Mouse (Mus musculus) C2C12 (cell line): Measurements from ENCODE around the gene Samd4. TPM values are rescaled to one million over a fixed set of nuclear protein-coding genes. Genes with fewer than 3 reads are reported as not detected.

ENCODE experiments used
- H3K27me3 ChIP-seq: one replicate; pipeline ENCODE4 v1.6.1; 2011; ENCODE audit not compliant: control insufficient read depth, insufficient read depth, insufficient read length
- H3K36me3 ChIP-seq: one replicate; pipeline ENCODE4 v1.6.1; 2011; ENCODE audit not compliant: control insufficient read depth, insufficient read depth
- H3K4me3 ChIP-seq: one replicate; pipeline ENCODE4 v1.5.1; 2011; ENCODE audit warnings: mild to moderate bottlenecking, control low read depth; ENCODE audit not compliant: poor library complexity, insufficient read depth, severe bottlenecking
- H3K79me2 ChIP-seq: one replicate; pipeline ENCODE4 v1.6.1; 2011; ENCODE audit not compliant: control insufficient read depth, insufficient read depth
- H3K79me3 ChIP-seq: one replicate; pipeline ENCODE4 v1.6.1; 2011; ENCODE audit warnings: low read depth, control low read depth
- H3ac ChIP-seq: one replicate; pipeline ENCODE3; 2011; ENCODE audit warnings: low read depth; ENCODE audit not compliant: control insufficient read depth, insufficient read length
- CEBPB ChIP-seq: IDR thresholded peaks from one replicate; pipeline ENCODE4 v1.6.1; 2011; ENCODE audit warnings: low read depth, mild to moderate bottlenecking, control low read depth, moderate library complexity
- CTCF ChIP-seq: IDR thresholded peaks from one replicate; pipeline ENCODE4 v1.5.1; 2011; ENCODE audit not compliant: control insufficient read depth, insufficient read depth, insufficient read length
- FOSL1 ChIP-seq: IDR thresholded peaks from one replicate; pipeline ENCODE4 v1.8.0; 2011; ENCODE audit warnings: mild to moderate bottlenecking, low read length; ENCODE audit not compliant: poor library complexity, insufficient read depth, severe bottlenecking
- MAX ChIP-seq: IDR thresholded peaks from one replicate; pipeline ENCODE4 v1.6.1; 2011; ENCODE audit warnings: mild to moderate bottlenecking, control low read depth
- MYOD1 ChIP-seq: IDR thresholded peaks from one replicate; pipeline ENCODE4 v1.6.1; 2011; ENCODE audit warnings: low read depth; ENCODE audit not compliant: control insufficient read depth, insufficient read length
- MYOG ChIP-seq: IDR thresholded peaks from one replicate; pipeline ENCODE4 v1.6.1; 2011; ENCODE audit not compliant: control insufficient read depth, insufficient read length; ENCODE audit errors: extremely low read depth
- USF1 ChIP-seq: IDR thresholded peaks from one replicate; pipeline ENCODE4 v1.6.1; 2011; ENCODE audit warnings: low read depth, mild to moderate bottlenecking, control low read depth, moderate library complexity
- polyA plus RNA-seq: library from polyadenylated mRNA; unstranded; fragments of >200 nt; fragmentation: generic; extraction: Trizol; gene quantifications from one replicate; pipeline ENCODE4 v1.2.1, GENCODE M21; 2012; ENCODE audit warnings: missing spikeins

Gene Samd4
- polyA plus RNA-seq, 1 experiment: 9.9 TPM

DNA sequence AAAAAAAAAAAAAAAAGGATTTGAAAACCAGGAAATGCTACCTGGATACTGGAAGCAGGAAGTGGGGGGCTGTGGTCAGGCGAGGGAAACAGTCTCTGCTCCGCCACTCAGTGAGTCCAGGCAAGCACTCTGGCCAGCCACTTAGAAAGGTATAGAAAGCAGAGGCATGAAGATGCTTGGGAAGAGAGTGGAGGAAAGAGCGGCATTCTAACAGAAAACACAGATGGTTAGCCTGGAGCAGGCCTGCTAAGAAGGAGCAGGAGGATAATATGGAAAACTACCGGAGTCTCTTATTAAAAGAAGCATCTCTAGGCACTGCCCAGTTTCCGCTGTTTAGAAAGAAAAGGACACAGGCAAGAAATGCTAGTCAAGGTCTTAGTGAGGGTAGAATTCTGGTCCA is 150.8 kb downstream of the Samd4 start:
- no peak overlapping the region for H3K4me3 ChIP-seq
- no peak overlapping the region for H3ac ChIP-seq
- peaks cover 54% of the 10 kb centered on the region for H3K79me2 ChIP-seq
- peaks cover 7% of the 10 kb centered on the region for H3K36me3 ChIP-seq
- H3K79me3 ChIP-seq: peaks cover 15% of the 10 kb centered on the region
- TF ChIP-seq FOSL1: no peak
- no peak for TF ChIP-seq CEBPB
- no peak for TF ChIP-seq MYOG
- TF ChIP-seq MAX: no peak
- TF ChIP-seq MYOD1: no peak
- no peak for TF ChIP-seq CTCF
- no peaks in the 10 kb centered on the region for H3K27me3 ChIP-seq

DNA sequence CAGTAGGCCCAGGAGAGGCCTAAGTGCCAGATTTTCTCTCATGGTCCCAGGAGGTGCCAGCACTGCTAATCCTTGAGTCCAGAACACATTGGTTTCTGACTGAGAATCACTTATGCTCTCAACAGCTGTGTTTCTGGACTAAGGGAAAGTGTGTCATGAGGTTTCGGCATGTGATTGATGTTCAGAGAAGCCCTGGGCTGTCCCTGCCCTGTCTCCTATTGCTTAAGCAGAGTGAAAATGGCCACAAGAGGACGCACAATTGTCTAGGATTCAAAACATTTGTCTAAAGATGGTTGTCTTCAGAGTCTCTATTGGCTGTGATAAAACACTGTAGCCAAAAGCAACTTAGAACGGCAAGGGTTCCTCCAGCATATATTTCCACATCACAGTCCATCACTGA is 159.0 kb downstream of the Samd4 start:
- peaks cover 7% of the 10 kb centered on the region for H3K79me3 ChIP-seq
- TF ChIP-seq CEBPB: no peak
- TF ChIP-seq MYOG: no peak
- TF ChIP-seq FOSL1: no peak
- no peak for TF ChIP-seq MYOD1
- no peak for TF ChIP-seq CTCF
- TF ChIP-seq MAX: no peak
- no peak for TF ChIP-seq USF1
- H3K4me3 ChIP-seq: no peak overlapping the region
- H3ac ChIP-seq: no peak overlapping the region
- peaks cover 42% of the 10 kb centered on the region for H3K79me2 ChIP-seq
- no peaks in the 10 kb centered on the region for H3K27me3 ChIP-seq
- H3K36me3 ChIP-seq: no peaks in the 10 kb centered on the region

DNA sequence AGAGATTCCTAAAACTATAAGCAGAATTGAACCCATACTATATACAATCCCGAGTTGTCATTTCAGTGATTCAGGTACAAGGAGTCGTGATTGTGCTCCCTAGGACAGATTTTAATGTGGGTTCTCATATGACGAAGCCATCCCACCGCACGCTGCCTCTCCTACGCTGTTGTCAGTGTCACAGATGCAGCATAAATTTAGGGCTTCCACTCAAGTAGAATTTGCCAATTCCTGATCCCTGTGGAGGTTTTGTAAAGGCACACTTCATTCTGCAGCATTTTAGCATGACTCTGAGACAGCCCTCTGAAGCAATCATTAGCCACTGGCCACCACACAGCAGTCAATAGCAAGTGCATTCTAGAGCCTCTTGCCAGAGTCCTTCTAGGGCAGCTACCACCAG is 166.4 kb downstream of the Samd4 start:
- Histone ChIP-seq H3K79me2 (peaks cover 18% of the 10 kb centered on the region), H3K27me3 (no peaks in the 10 kb centered on the region), H3K36me3 (peaks cover 4% of the 10 kb centered on the region), H3K4me3 (no peak overlapping the region), H3K79me3 (peaks cover 6% of the 10 kb centered on the region), H3ac (no peak overlapping the region)
- TF ChIP-seq CEBPB (peak; percentile 27), CTCF (no peak)

GRCm38 (mm10) chr14:47051743-47052610 is 169.3 kb downstream of the Samd4 start:
- no peak for TF ChIP-seq FOSL1
- TF ChIP-seq CTCF: no peak
- TF ChIP-seq MYOD1: no peak
- TF ChIP-seq MYOG: no peak
- no peak for TF ChIP-seq CEBPB
- TF ChIP-seq USF1: no peak
- TF ChIP-seq MAX: no peak
- Histone ChIP-seq H3K4me3 (no peak overlapping the region), H3K79me3 (peaks cover 7% of the 10 kb centered on the region), H3K79me2 (peaks cover 12% of the 10 kb centered on the region), H3ac (no peak overlapping the region), H3K27me3 (no peaks in the 10 kb centered on the region), H3K36me3 (peaks cover 18% of the 10 kb centered on the region)

GRCm38 (mm10) chr14:47053101-47053500 is 170.4 kb downstream of the Samd4 start:
- Histone ChIP-seq H3K36me3 (peaks cover 18% of the 10 kb centered on the region), H3K79me3 (peaks cover 7% of the 10 kb centered on the region), H3K79me2 (peaks cover 12% of the 10 kb centered on the region), H3K4me3 (no peak overlapping the region), H3ac (no peak overlapping the region), H3K27me3 (no peaks in the 10 kb centered on the region)
- no peak for TF ChIP-seq CTCF
- no peak for TF ChIP-seq MAX
- no peak for TF ChIP-seq MYOG
- no peak for TF ChIP-seq CEBPB
- TF ChIP-seq FOSL1: no peak
- no peak for TF ChIP-seq USF1

DNA sequence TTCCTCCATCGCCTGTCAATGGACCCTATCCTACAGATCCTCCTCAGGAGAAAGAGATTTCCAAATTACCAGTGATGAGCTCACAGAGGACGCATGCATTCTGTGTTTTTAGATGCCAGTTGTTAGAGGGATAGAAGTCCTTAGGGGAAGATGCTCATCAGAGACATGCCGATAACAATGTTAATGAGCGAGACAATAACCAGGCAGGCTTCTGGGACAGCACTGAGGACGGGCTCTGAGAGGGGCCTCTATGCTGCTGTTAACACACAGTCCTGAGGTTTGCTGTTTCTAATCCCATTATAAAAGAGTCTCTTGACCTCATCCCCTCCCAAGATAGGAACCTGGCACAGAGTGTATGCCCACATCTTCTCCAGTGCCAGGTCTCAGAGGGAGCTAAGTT is 171.2 kb downstream of the Samd4 start:
- Histone ChIP-seq H3K4me3 (no peak overlapping the region), H3K36me3 (peaks cover 18% of the 10 kb centered on the region), H3K79me3 (peaks cover 5% of the 10 kb centered on the region), H3ac (no peak overlapping the region), H3K27me3 (no peaks in the 10 kb centered on the region), H3K79me2 (peaks cover 6% of the 10 kb centered on the region)
- no peak for TF ChIP-seq MYOD1
- TF ChIP-seq FOSL1: no peak
- TF ChIP-seq MAX: no peak
- TF ChIP-seq CEBPB: no peak
- TF ChIP-seq MYOG: no peak
- no peak for TF ChIP-seq CTCF
- no peak for TF ChIP-seq USF1
